Mouse (Mus musculus) lung, postnatal 36 days (tissue): ENCODE data around the gene Xrcc4.
A peak's percentile ranks its signal among the peaks of the same experiment; 100 is the strongest.

ENCODE experiments used
- DNase-seq: peaks from one replicate; pipeline ENCODE4 v3.0.0; 2022; ENCODE audit warnings: mixed read lengths

The Xrcc4 gene

GRCm38 (mm10) chr13:89738275-89738674 is 351.1 kb downstream of the Xrcc4 start:
- no peak for DNase-seq

GRCm38 (mm10) chr13:89735111-89735510 is 354.3 kb downstream of the Xrcc4 start:
- DNase-seq = peak; percentile 3

- DNase-seq = no peak
These were observed 362.9 kb downstream of the Xrcc4 start for GRCm38 (mm10) chr13:89726492-89726891.
